Mouse (Mus musculus) thymus, adult 2 months (tissue): Measurements from ENCODE around the gene Cfap45.

Experiments
- CTCF ChIP-seq: fragments of 200-500 bp; IDR thresholded peaks from 2 replicates; pipeline ENCODE4 v1.5.1; 2012; ENCODE audit warnings: mild to moderate bottlenecking, control low read depth, low read length, moderate library complexity, borderline replicate concordance; ENCODE audit not compliant: control insufficient read depth, poor library complexity, insufficient read depth; ENCODE audit errors: extremely low read depth
- POLR2A ChIP-seq: fragments of 200-500 bp; IDR thresholded peaks from 2 replicates; pipeline ENCODE4 v1.6.1; 2012; ENCODE audit warnings: mild to moderate bottlenecking, low read length, control low read depth, moderate library complexity; ENCODE audit not compliant: control insufficient read depth, poor library complexity, insufficient read depth; ENCODE audit errors: extremely low read depth

GRCm38 (mm10) chr1:172486651-172487050 is 34.0 kb upstream of the Cfap45 start:
- no peak for TF ChIP-seq POLR2A
- TF ChIP-seq CTCF: no peak
